Mouse (Mus musculus) liver, postnatal 0 days (tissue): ENCODE measurements at regions not wholly inside any gene's neighbourhood (a gene's known extent, or its start where the extent isn't known, plus 50 kb on each side); places are given as distances from the start of the nearest gene placed in this dataset.
"Not testable (repeated sequence)": the region's sequence is repeated elsewhere in the genome, so short reads cannot be mapped to it uniquely, and the experiment has no call there.

Experiments used
- ATAC-seq: fragments of 200-750 bp; cut with Nextera tagmentation; 2 replicates; pipeline ENCODE4 v1.8.0; 2017; ENCODE audit warnings: mild to moderate bottlenecking, moderate library complexity
- DNase-seq: peaks from one replicate; pipeline ENCODE4 v3.0.0-alpha.2; 2016
- H3K27ac ChIP-seq: fragments of 300-500 bp; sonication (generic); 2 replicates; pipeline ENCODE4 v1.5.1; 2014; ENCODE audit warnings: antibody characterized with exemption, moderate library complexity, mild to moderate bottlenecking, low read depth
- H3K27me3 ChIP-seq: fragments of 300-500 bp; sonication (generic); 2 replicates; pipeline ENCODE4 v1.6.1; 2014; ENCODE audit warnings: low read length, control low read depth, mixed read lengths; ENCODE audit not compliant: insufficient read depth
- H3K36me3 ChIP-seq: fragments of 300-500 bp; sonication (generic); replicated peaks from 2 replicates; pipeline ENCODE4 v1.6.1; 2014; ENCODE audit warnings: mild to moderate bottlenecking, control low read depth, low read length, moderate library complexity, mixed read lengths; ENCODE audit not compliant: insufficient read depth
- H3K4me1 ChIP-seq: fragments of 300-500 bp; sonication (generic); 2 replicates; pipeline ENCODE4 v1.6.1; 2014; ENCODE audit warnings: antibody characterized with exemption, mild to moderate bottlenecking, control low read depth; ENCODE audit not compliant: insufficient read depth
- H3K4me2 ChIP-seq: fragments of 300-500 bp; sonication (generic); 2 replicates; pipeline ENCODE4 v1.6.1; 2014; ENCODE audit warnings: low read depth, mild to moderate bottlenecking, low read length, moderate library complexity, mixed read lengths
- H3K4me3 ChIP-seq: fragments of 300-500 bp; sonication (generic); 2 replicates; pipeline ENCODE4 v1.5.1; 2014; ENCODE audit warnings: low read depth, low read length
- H3K9ac ChIP-seq: fragments of 300-500 bp; sonication (generic); replicated peaks from 2 replicates; pipeline ENCODE4 v1.6.1; 2014; ENCODE audit warnings: mild to moderate bottlenecking, moderate library complexity
- H3K9me3 ChIP-seq: fragments of 300-500 bp; sonication (generic); 2 replicates; pipeline ENCODE4 v1.6.1; 2016; ENCODE audit warnings: mild to moderate bottlenecking, control low read depth, low read length, mixed read lengths
- CTCF ChIP-seq: sonication (generic); IDR thresholded peaks from 2 replicates; pipeline ENCODE4 v1.5.1; 2016; ENCODE audit warnings: antibody characterized with exemption, low read depth
- EP300 ChIP-seq: IDR thresholded peaks from 2 replicates; pipeline ENCODE4 v1.6.1; 2016; ENCODE audit warnings: antibody characterized with exemption, low read depth, mild to moderate bottlenecking
- WGBS: fragments of 180-500 bp; shearing (Covaris S2); extraction: QIAGEN DNeasy Blood & Tissue Kit; methylation state at CpG from one replicate; pipeline ENCODE4 v1.1.7; 2014; ENCODE audit not compliant: insufficient replicate concordance; 5-methylcytosine and 5-hydroxymethylcytosine counted together

- Histone ChIP-seq H3K9me3 (no peaks in the 10 kb centered on the region), H3K9ac (no peak overlapping the region), H3K4me2 (no peak overlapping the region), H3K4me1 (no peaks in the 10 kb centered on the region), H3K4me3 (no peak overlapping the region), H3K27ac (no peak overlapping the region), H3K36me3 (no peaks in the 10 kb centered on the region), H3K27me3 (no peaks in the 10 kb centered on the region)
- ATAC-seq = no peak
- no peak for DNase-seq
- 78% methylated on average over 1 of the region's 1 CpGs for WGBS
- TF ChIP-seq EP300 (no peak), CTCF (no peak)
These were observed 230.5 kb upstream of the Ell2 start for GRCm38 (mm10) chr13:75475828-75476597.

GRCm38 (mm10) chr13:75483157-75483915 is 223.2 kb upstream of the Ell2 start:
- H3K27me3 ChIP-seq, H3K4me3 ChIP-seq, H3K36me3 ChIP-seq, DNase-seq, H3K9ac ChIP-seq, H3K4me2 ChIP-seq, H3K27ac ChIP-seq, H3K4me1 ChIP-seq, ATAC-seq, H3K9me3 ChIP-seq: not testable (repeated sequence)
- WGBS = 74% methylated on average over 7 of the region's 7 CpGs

DNA sequence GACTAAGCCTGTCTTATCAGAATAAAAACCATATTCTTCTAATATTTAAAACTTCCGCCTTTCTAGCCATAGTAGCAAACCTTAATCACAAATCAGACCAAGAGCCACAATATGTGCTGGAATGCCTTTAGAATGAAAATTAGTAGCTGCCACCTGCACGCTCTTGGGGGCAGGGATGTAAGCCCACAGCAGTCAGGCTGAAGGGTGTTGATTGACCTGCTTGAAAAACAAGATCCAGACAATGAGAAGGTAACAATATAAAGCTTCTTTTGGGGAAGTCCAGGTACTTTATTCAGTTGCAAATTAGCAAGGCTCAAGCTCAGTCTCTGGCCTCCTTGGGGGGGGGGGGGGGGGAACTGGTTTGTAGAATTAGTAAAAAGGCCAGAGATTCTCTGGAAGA is 222.3 kb upstream of the Ell2 start:
- not testable (repeated sequence) for H3K4me3 ChIP-seq, H3K27ac ChIP-seq, H3K27me3 ChIP-seq, H3K9me3 ChIP-seq, ATAC-seq, DNase-seq, H3K9ac ChIP-seq, H3K4me2 ChIP-seq, H3K4me1 ChIP-seq, H3K36me3 ChIP-seq
- WGBS = 77% methylated on average over 2 of the region's 2 CpGs

GRCm38 (mm10) chr13:75501530-75501929 is 205.0 kb upstream of the Ell2 start:
- H3K4me1 ChIP-seq = no peaks in the 10 kb centered on the region
- H3K36me3 ChIP-seq = no peaks in the 10 kb centered on the region
- DNase-seq = no peak
- no peak for ATAC-seq
- no peaks in the 10 kb centered on the region for H3K9me3 ChIP-seq
- no peak overlapping the region for H3K4me2 ChIP-seq
- H3K27ac ChIP-seq = no peak overlapping the region
- TF ChIP-seq EP300 = no peak
- TF ChIP-seq CTCF = no peak
- no peak overlapping the region for H3K4me3 ChIP-seq
- no peaks in the 10 kb centered on the region for H3K27me3 ChIP-seq
- WGBS = 55% methylated on average over 3 of the region's 3 CpGs
- H3K9ac ChIP-seq = no peak overlapping the region

- ATAC-seq = peak; percentile 40; the same call in 1 of the 2 replicates
- Histone ChIP-seq H3K4me2 (no peak overlapping the region), H3K27me3 (no peaks in the 10 kb centered on the region), H3K27ac (no peak overlapping the region), H3K9me3 (no peaks in the 10 kb centered on the region), H3K36me3 (no peaks in the 10 kb centered on the region), H3K9ac (no peak overlapping the region), H3K4me1 (no peaks in the 10 kb centered on the region), H3K4me3 (no peak overlapping the region)
- no peak for DNase-seq
- TF ChIP-seq EP300 = no peak
These were observed 203.2 kb upstream of the Ell2 start for GRCm38 (mm10) chr13:75503394-75503793.

DNA sequence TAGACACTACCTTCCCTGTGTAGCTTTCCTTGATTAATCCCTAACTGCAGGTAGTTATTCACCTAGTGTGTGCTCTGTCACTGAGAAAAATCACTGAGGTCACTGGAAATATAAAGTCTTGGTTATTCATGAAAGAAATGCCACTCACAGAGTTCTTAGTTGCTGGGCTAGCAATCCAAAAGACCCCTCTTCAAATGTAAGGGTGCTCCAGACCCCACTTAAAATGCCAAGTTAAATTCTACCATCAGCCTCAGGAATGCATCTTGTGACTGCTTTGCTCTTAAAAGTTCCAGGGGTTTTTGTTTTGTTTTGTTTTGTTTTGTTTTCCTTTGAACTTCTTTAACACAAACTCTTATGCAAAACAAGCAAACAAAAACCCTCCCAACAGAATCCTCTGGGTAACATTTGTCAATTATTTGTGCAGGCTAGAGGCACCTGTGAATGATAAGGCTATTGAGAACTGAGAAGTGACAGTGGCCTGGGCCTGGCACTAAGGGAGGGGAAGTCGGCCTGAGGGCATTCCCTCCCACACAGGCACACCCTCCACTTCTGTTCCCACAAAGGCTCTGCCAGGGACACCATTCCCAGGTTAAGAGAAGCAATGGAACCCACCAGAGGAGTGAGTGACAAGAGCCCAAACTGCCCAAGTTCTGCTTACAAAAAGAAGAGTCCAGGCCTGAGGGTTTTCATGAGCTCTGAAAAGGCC is 192.1 kb upstream of the Ell2 start:
- no peak overlapping the region for H3K27ac ChIP-seq
- no peaks in the 10 kb centered on the region for H3K9me3 ChIP-seq
- no peak overlapping the region for H3K4me2 ChIP-seq
- H3K27me3 ChIP-seq = no peaks in the 10 kb centered on the region
- H3K36me3 ChIP-seq = no peaks in the 10 kb centered on the region
- DNase-seq (no peak), ATAC-seq (no peak)
- no peak overlapping the region for H3K9ac ChIP-seq
- TF ChIP-seq EP300 = no peak
- no peak for TF ChIP-seq CTCF
- WGBS = 32% methylated on average over 1 of the region's 1 CpGs
- H3K4me3 ChIP-seq = no peak overlapping the region
- no peaks in the 10 kb centered on the region for H3K4me1 ChIP-seq
